Mouse (Mus musculus): ENCODE results near the gene Lingo2.

GRCm38 (mm10) chr4:36775088-36775487, 176.5 kb downstream of the Lingo2 start:
- TF ChIP-seq TAL1 (IDR thresholded peaks at IDR 0.05; ENCODE audit: low read length) (no peak), GATA1 (IDR thresholded peaks at IDR 0.05; ENCODE audit: low read length) (no peak)
